Mouse (Mus musculus) forebrain, postnatal 0 days (tissue): Measurements from ENCODE around the gene Stk10. TPM values are rescaled to one million over a fixed set of nuclear protein-coding genes. Genes with fewer than 3 reads are reported as not detected.
"Not testable (repeated sequence)": the region's sequence is repeated elsewhere in the genome, so short reads cannot be mapped to it uniquely, and the experiment has no call there.

Source experiments
- ATAC-seq: fragments of 200-750 bp; cut with Nextera tagmentation; 2 replicates; pipeline ENCODE4 v1.8.0; 2017; ENCODE audit warnings: mild to moderate bottlenecking, moderate library complexity
- DNase-seq: peaks from one replicate; pipeline ENCODE4 v3.0.0-alpha.2; 2015
- H3K27ac ChIP-seq: fragments of 300-500 bp; sonication (generic); 2 replicates; pipeline ENCODE4 v1.5.1; 2014; ENCODE audit warnings: low read depth, mild to moderate bottlenecking, antibody characterized with exemption, low read length, moderate library complexity, mixed read lengths
- H3K27me3 ChIP-seq: fragments of 300-500 bp; sonication (generic); 2 replicates; pipeline ENCODE4 v1.6.1; 2014; ENCODE audit warnings: mild to moderate bottlenecking, low read length, mixed read lengths; ENCODE audit not compliant: insufficient read depth
- H3K36me3 ChIP-seq: fragments of 300-500 bp; sonication (generic); 2 replicates; pipeline ENCODE4 v1.6.1; 2014; ENCODE audit warnings: mild to moderate bottlenecking, moderate library complexity; ENCODE audit not compliant: insufficient read depth
- H3K4me1 ChIP-seq: fragments of 300-500 bp; sonication (generic); 2 replicates; pipeline ENCODE4 v1.6.1; 2014; ENCODE audit warnings: antibody characterized with exemption; ENCODE audit not compliant: insufficient read depth
- H3K4me2 ChIP-seq: fragments of 300-500 bp; sonication (generic); 2 replicates; pipeline ENCODE4 v1.6.1; 2014; ENCODE audit warnings: low read depth, mild to moderate bottlenecking, moderate library complexity
- H3K4me3 ChIP-seq: fragments of 300-500 bp; sonication (generic); 2 replicates; pipeline ENCODE4 v1.5.1; 2014; ENCODE audit warnings: low read depth, low read length, mixed read lengths
- H3K9ac ChIP-seq: fragments of 300-500 bp; sonication (generic); 2 replicates; pipeline ENCODE4 v1.6.1; 2014; ENCODE audit warnings: mild to moderate bottlenecking
- H3K9me3 ChIP-seq: fragments of 300-500 bp; sonication (generic); 2 replicates; pipeline ENCODE4 v1.6.1; 2016; ENCODE audit warnings: low read length
- CTCF ChIP-seq: sonication (generic); IDR thresholded peaks from 2 replicates; pipeline ENCODE4 v1.5.1; 2016; ENCODE audit warnings: antibody characterized with exemption, control low read depth, low read depth
- WGBS: fragments of 180-500 bp; shearing (Covaris S2); extraction: QIAGEN DNeasy Blood & Tissue Kit; methylation state at CpG from one replicate; pipeline ENCODE4 v1.1.7; 2014; 5-methylcytosine and 5-hydroxymethylcytosine counted together
- polyA plus RNA-seq: library from polyadenylated mRNA; unstranded; fragments of >200 nt; fragmentation: Nextera tagmentation; extraction: Ambion mirVana; gene quantifications from 2 replicates; pipeline ENCODE4 v1.2.1, GENCODE M21; 2015
- total RNA-seq: library from RNA; depleted of rRNA; stranded (reverse); fragments of >200 nt; gene quantifications from 2 replicates; pipeline ENCODE4 v1.2.3, GENCODE M21; 2014

Stk10 gene
- total and polyA plus RNA-seq, 2 experiments from 2014 or later, result 0.90 to 2.3 TPM

- H3K9ac ChIP-seq, result no peak overlapping the region
- ATAC-seq (no peak), DNase-seq (no peak)
- H3K4me2 ChIP-seq, result no peak overlapping the region
- TF ChIP-seq CTCF, result no peak
- no peaks in the 10 kb centered on the region for H3K9me3 ChIP-seq
- H3K4me3 ChIP-seq, result no peak overlapping the region
- H3K36me3 ChIP-seq, result no peaks in the 10 kb centered on the region
- no peaks in the 10 kb centered on the region for H3K27me3 ChIP-seq
- H3K27ac ChIP-seq, result no peak overlapping the region
- H3K4me1 ChIP-seq, result 0 out of 2 replicates have a peak, but pooled peaks cover 5% of the 10 kb centered on the region
These were observed 39.8 kb upstream of the Stk10 start for GRCm38 (mm10) chr11:32493312-32493711.

DNA sequence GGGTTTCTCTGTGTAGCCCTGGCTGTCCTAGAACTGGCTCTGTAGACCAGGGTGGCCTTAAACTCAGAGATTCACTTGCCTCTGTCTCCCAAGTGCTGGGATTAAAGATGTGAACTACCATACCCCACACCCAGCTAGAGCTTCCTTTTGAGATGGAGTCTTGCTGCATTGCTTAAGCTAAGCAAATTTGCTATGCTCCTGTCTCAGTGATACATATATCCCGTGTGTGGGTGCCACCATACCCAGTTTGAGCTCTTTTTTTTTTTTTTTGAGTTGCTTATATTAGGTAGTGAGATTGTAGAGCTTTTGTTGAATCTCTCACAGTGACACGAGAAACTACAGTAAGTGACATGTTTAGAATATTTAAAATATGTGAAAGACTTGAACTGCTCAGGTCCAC lies 37.8 kb upstream of the Stk10 start:
- Histone ChIP-seq H3K27ac (no peak overlapping the region), H3K9me3 (no peaks in the 10 kb centered on the region), H3K4me2 (no peak overlapping the region), H3K4me1 (0 out of 2 replicates have a peak, but pooled peaks cover 2% of the 10 kb centered on the region), H3K9ac (no peak overlapping the region), H3K27me3 (no peaks in the 10 kb centered on the region), H3K36me3 (no peaks in the 10 kb centered on the region), H3K4me3 (no peak overlapping the region)
- TF ChIP-seq CTCF, result no peak
- 77% methylated on average over 2 of the region's 2 CpGs for WGBS
- no peak for ATAC-seq
- DNase-seq, result no peak

DNA sequence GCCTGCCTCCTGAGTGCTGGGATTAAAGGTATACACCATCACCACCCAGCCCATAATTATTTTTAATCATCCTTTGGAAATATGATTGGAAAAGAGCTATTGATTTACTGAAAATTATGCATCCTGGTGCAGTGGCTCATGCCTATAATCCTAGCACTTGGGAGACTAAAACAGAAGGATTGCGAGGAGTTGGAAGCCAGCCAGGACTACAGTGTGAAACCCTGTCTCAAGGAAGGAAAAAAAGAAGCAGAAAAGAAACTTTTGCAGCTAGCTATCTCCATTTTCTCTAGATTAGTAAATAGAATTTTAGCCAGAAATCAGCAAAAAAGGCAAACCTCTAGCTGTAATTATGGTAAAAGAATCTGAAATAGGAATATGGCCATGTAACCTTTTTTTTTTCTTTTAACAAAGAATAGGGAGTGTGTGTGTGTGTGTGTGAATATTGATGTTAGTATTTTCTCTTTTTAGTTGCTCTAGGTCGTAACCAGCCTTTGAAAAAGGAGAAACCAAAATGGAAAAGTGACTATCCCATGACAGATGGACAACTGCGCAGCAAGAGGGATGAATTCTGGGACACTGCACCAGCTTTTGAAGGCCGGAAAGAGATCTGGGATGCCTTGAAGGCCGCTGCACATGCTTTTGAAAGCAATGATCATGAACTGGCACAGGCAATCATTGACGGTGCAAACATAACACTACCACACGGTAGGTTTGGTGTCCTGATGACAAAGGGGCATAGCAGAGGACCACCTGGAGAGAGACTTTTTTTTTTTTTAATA lies 34.2 kb upstream of the Stk10 start:
- H3K27me3 ChIP-seq, result no peaks in the 10 kb centered on the region
- H3K36me3 ChIP-seq, result no peaks in the 10 kb centered on the region
- TF ChIP-seq CTCF, result no peak
- H3K4me3 ChIP-seq, result no peak overlapping the region
- H3K9me3 ChIP-seq, result no peaks in the 10 kb centered on the region
- 42% methylated on average over 7 of the region's 7 CpGs for WGBS
- no peak overlapping the region for H3K4me2 ChIP-seq
- H3K4me1 ChIP-seq, result no peaks in the 10 kb centered on the region
- ATAC-seq, result no peak; the same call in 1 of the 2 replicates
- peak; percentile 77 for DNase-seq
- H3K27ac ChIP-seq, result no peak overlapping the region
- no peak overlapping the region for H3K9ac ChIP-seq

DNA sequence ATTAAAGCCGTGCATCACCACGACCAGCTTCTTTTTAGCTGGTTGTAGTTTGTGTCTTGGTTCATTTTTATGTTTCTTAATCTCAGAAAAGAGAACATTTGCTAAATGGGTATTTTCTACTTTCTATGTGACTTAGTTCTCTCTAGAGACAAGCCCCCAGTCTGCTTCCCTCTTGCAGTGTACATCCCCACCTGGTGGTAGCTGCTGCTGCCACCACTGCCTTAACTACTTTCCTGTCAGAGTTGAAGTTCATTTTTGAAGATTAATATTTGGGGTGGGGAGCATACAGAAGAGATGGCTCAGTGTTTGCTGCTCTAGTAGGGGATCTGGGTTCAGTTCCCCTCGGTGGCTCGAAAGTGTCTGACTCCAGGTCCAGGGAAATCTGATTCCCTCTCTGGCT lies 33.2 kb upstream of the Stk10 start:
- no peak for DNase-seq
- H3K27ac ChIP-seq, result no peak overlapping the region
- ATAC-seq, result no peak
- H3K9ac ChIP-seq, result no peak overlapping the region
- H3K4me1 ChIP-seq, result no peaks in the 10 kb centered on the region
- peak; percentile 35; the same call in 1 of the 2 replicates for TF ChIP-seq CTCF
- WGBS, result 94% methylated on average over 4 of the region's 4 CpGs
- no peaks in the 10 kb centered on the region for H3K9me3 ChIP-seq
- no peaks in the 10 kb centered on the region for H3K36me3 ChIP-seq
- H3K4me2 ChIP-seq, result no peak overlapping the region
- no peaks in the 10 kb centered on the region for H3K27me3 ChIP-seq
- H3K4me3 ChIP-seq, result no peak overlapping the region

DNA sequence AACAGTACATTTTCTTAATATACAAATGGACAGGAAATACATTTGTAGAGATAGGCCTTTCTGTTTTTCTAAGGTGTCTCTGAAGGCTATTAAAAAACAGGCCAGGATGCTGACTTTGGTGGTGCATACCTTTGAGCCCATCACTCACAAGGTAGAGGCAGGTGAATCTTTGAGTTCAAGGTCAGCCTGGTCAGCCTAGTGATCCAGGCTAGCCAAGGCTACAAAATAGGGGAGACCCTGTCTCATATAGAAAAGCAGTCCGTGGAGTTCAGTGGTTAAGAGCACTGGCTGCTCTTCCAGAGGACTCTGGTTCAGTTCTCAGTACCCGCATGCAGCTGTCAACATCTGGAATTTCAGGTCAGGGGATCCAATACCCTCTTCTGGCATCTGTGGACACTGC lies 29.4 kb upstream of the Stk10 start:
- H3K4me2 ChIP-seq, result no peak overlapping the region
- no peaks in the 10 kb centered on the region for H3K36me3 ChIP-seq
- DNase-seq (no peak), ATAC-seq (no peak)
- H3K4me3 ChIP-seq, result no peak overlapping the region
- no peaks in the 10 kb centered on the region for H3K4me1 ChIP-seq
- no peaks in the 10 kb centered on the region for H3K27me3 ChIP-seq
- WGBS, result 91% methylated on average over 2 of the region's 2 CpGs
- no peak for TF ChIP-seq CTCF
- H3K27ac ChIP-seq, result no peak overlapping the region
- H3K9me3 ChIP-seq, result no peaks in the 10 kb centered on the region
- no peak overlapping the region for H3K9ac ChIP-seq

- no peak for ATAC-seq
- TF ChIP-seq CTCF, result no peak
- H3K27ac ChIP-seq, result no peak overlapping the region
- WGBS, result 84% methylated on average over 7 of the region's 7 CpGs
- H3K36me3 ChIP-seq, result no peaks in the 10 kb centered on the region
- H3K9ac ChIP-seq, result no peak overlapping the region
- DNase-seq, result no peak
- H3K4me2 ChIP-seq, result no peak overlapping the region
- no peaks in the 10 kb centered on the region for H3K4me1 ChIP-seq
- H3K9me3 ChIP-seq, result no peaks in the 10 kb centered on the region
- H3K27me3 ChIP-seq, result no peaks in the 10 kb centered on the region
- no peak overlapping the region for H3K4me3 ChIP-seq
These were observed 27.9 kb upstream of the Stk10 start for GRCm38 (mm10) chr11:32505091-32505739.

GRCm38 (mm10) chr11:32510930-32511329 lies 22.2 kb upstream of the Stk10 start:
- no peak overlapping the region for H3K27ac ChIP-seq
- H3K9me3 ChIP-seq, result no peaks in the 10 kb centered on the region
- H3K4me2 ChIP-seq, result no peak overlapping the region
- WGBS, result 75% methylated on average over 1 of the region's 1 CpGs
- no peak for ATAC-seq
- H3K27me3 ChIP-seq, result no peaks in the 10 kb centered on the region
- H3K4me1 ChIP-seq, result no peaks in the 10 kb centered on the region; the same call in 1 of the 2 replicates
- no peaks in the 10 kb centered on the region for H3K36me3 ChIP-seq
- no peak for TF ChIP-seq CTCF
- no peak overlapping the region for H3K4me3 ChIP-seq
- no peak overlapping the region for H3K9ac ChIP-seq
- no peak for DNase-seq

GRCm38 (mm10) chr11:32514853-32515252 lies 18.3 kb upstream of the Stk10 start:
- H3K4me1 ChIP-seq, H3K27me3 ChIP-seq, H3K27ac ChIP-seq, H3K4me3 ChIP-seq, H3K4me2 ChIP-seq, ATAC-seq, H3K9ac ChIP-seq, DNase-seq, H3K9me3 ChIP-seq: not testable (repeated sequence)
- H3K36me3 ChIP-seq, result peaks cover 10% of the 10 kb centered on the region
- WGBS, result 86% methylated on average over 5 of the region's 5 CpGs
